Mouse (Mus musculus): ENCODE results near the gene Gm11232.

Gene Gm11232

DNA sequence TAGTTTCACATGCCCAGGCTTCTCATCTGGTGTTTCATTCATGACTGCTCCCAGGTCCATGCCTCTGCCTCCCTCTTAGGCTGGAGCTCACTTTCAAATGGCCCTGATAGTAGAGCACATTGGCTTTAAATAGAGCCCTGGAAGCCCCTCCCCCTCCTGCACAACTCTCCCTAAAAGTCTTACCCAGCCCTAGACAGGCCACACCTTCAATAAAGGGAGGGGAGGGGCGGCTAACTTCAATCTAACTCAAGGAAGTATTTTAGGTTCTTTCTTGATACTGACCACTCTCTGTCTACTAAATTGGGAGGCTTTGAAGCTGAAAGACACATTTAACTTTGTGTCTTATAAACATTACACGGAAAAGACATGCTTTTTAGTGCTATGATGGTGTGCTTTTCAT lies at the start of gene Gm11232:
Gene Gm11232 (minus strand): TSS at position 101 of the 400 bp plus-strand sequence.
- DNase-seq (ENCODE audit: low read depth, low spot score) = no peak

DNA sequence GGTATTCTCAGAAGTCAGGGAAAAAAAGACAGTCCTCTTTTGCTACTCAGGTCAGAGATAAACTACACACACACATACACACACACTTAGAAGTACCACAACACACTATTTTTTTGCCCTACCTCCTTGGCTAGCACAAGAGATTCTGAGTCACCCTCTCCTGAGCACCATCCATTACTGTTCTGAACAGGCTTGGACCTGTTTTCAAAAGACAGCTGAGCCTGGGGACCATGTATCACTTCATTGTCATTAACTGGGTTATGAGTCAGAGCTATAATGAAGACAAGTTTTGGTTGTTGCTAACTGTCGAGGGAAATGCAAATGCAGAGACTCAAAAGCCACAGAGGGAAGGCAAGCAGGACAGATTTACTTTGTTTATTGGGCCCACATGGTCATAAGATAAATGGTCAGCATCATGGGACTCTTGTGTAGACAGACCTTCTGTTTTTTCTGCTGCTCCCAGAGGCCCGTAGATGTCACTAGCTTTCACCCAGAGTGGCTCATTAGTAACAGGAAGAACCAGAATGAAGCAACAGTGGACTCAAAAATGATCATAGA lies 48.3 kb upstream of the Gm11232 start:
- DNase-seq (ENCODE audit: low read depth, low spot score) = no peak

DNA sequence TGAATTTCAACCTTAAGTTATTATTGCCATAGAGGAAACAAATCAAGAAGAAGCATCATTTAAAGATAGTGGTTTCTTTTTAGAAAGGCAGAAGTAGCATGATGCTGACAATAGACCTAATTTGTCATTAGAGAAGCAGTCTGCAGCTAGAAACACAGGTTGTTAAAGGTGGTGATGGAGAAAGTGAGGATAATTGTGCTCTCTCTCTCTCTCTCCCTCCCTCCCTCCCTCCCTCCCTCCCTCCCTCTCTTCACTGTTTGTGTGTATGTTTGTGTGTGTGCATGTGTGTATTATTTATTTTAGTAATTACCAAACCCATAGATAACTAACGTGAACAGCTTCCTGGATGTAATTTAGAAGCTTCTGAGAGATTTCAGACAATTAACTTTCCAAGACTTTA lies 7.8 kb upstream of the Gm11232 start:
- no peak for DNase-seq (ENCODE audit: low read depth, low spot score)

DNA sequence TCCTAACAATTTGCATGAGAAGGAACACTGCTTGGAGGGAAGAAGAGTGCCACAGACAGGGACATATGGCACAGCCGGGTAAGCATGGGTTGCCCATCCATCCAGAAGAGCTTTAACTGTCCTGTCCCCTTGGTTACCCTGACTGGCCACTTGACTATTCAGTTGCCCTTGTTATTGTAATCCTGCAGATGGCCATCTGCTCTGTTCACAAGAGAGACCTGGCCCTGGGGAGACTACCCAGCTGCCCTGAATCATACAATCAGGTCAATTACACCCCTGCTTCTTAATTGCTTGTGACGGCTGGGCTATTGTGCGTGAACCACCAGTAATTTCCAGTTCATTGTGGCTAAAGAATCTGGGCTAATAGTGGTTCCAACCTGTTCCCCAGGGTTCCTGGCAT lies 7.3 kb upstream of the Gm11232 start:
- DNase-seq (ENCODE audit: low read depth, low spot score) = peak; percentile 37

DNA sequence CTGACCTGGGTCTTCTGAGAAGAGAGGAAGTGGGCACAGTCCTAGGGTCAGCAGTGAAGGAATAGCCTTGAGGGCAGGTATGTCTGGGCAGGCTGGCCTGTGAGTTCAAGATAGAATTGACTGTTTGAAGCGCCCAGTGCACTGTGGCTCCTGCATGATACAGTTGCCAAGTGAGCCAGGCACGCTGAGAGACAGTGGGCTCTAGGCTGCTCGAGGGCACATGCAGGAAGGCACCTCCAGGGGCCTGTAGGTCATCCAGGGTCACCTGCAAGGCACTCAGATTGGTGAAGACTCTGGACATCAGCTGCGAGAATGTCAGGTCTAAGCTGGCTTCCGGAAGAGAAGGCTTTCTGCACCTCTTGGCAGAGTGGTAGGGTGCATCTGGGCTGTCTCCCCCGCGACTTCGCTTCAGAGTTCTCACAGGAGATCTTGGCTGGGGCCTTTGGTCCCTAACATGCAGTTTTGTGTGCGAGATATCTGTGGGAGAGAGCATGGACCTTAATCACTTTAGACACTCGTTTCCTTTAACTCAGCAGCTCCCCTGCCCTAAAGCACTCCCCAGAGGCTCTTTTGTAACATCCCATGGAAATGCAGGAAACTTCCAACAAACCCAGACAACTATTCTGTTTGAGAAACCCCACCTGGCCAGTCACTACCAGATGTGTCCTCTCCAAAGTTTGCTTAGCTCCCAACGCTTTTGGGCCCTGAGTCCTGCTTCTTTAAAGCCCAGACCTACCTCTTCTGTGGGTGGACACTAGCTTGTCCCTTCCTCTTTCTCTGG lies 1.1 kb downstream of the Gm11232 start:
- DNase-seq (ENCODE audit: low read depth, low spot score) = no peak

DNA sequence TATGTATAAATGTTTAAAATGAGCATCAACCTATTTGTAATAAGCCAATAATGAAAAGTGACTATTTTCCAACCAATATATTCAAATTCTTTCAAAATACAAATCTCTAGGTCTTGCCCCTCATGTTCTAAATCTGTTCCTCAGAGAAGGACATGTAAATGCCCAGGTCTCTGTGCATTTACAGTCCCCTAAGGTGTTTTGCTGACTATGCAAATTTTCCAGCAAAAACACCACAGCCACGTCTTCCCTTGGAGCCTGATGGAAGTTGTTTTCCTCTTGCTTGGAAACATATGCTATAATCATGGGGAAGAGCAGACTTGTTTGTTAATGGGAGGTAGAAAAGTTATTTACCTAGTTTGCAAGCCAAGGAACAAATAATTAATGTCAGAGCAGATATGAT lies 12.0 kb downstream of the Gm11232 start:
- no peak for DNase-seq (ENCODE audit: low read depth, low spot score)

DNA sequence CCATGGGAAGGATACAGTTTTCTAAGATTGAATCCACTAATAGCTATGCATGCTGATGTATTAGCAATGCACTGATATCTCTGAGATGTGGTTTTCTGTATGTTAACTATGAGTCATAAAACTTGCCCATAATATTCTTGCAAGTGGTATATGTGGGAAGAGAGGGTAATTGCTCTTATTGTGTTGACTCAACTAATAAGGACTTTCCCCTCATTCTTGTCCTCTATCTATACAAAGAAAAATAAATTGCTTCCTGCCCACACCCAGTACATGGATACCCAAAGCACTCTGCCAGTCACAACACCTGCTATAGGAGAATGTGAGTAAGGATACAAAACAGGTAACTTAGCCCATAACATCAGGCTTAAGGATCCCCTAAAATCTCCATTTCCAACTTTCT lies 21.2 kb downstream of the Gm11232 start:
- DNase-seq (ENCODE audit: low read depth, low spot score) = no peak

DNA sequence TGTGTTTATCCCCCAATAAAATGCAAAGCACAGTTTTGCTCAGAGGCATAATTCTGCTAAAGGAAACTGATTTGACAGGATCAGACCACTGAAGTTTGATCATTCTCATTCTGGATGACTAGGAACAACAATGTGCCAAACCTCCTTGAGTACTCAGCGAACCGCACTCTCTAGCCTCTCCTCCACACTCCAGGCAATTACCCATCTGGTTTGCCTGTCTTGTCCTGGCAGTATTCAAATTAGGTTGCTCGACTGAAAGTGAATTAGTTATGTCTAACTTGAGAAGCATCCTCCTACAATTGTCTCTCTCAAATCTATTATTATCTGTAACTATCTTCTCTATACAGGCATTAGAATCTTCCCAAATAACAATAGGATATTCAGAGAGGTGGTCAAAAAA lies 22.5 kb downstream of the Gm11232 start:
- DNase-seq (ENCODE audit: low read depth, low spot score) = no peak

DNA sequence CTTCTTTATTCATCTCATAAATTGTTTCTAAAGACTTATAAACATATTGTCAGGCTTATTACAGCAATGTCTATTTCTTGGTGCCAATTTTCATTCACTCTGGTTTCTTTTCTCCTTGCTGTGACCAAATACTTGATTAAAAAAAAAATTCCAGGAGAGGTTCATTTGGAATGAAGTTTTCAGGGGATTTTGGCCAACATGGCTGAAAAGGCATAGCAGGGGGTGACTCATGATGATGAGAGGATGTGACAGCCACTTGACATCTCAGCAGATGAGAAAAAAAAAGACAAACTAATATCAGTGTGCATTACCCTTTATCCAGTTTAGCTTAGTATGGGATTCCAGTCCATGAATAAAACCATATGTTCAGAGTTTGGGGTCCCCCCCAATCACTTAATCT lies 28.4 kb downstream of the Gm11232 start:
- DNase-seq (ENCODE audit: low read depth, low spot score) = no peak

DNA sequence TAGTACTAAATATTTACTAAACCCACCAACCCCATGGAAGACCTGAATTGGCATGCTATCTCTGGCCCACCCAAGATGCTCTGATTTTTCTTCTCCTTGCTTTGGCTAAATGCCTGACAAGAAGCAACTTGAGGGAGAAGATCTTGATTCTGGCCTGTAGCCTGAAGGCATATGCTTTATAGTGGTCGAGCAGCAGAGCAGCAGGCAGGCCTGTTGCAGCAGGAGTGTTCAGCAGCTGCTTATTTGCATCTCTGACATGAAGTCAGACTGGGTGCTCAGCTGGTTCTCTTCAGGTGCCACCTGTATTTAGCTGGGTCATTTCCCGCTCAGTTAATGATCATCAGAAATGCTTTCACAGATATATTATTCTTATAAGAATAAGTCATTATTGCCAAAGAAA lies 30.2 kb downstream of the Gm11232 start:
- peak; percentile 10 for DNase-seq (ENCODE audit: low read depth, low spot score)

DNA sequence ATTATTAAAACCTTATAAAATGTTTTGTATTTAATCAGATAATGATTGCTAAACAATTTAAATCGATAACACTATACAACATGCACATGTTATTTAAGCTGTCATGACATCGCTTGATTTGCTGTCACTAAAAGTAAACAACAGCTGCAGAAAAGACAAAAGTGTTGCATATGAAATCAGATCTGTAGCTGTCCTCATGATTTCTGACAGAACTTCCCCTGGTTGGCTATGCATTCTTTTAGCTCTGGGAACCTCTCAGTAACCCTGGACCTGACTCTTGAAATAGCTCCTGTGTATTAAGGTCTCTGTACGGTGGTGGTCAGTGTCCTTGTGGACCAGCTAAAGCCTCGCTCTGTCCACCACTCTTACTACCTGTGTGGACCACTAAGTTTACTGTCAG lies 30.7 kb downstream of the Gm11232 start:
- peak; percentile 10 for DNase-seq (ENCODE audit: low read depth, low spot score)

DNA sequence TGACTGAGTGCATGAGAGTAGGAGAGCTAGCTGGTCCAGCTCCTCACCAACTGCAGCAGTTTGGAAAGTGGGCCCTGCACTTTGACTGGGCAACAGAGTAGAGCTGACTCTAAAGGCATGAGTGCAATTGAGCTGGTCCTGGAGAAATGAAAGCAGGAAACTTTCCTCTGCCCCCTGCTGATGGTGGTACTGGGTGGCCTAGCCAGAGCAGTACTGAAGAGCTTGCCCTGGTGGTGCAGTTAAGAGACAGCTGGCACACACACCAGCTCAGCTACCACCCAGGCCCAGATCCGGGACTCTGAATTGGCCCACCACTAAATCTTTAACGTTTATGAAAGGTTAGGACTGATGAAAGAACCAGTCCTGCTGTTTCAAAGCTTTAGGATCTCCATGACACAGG lies 31.9 kb downstream of the Gm11232 start:
- no peak for DNase-seq (ENCODE audit: low read depth, low spot score)
